Comparison of ENCODE assay signal across 8 mouse cellular contexts in genomic region chr16:87128230-87128629, GRCm38 (mm10).
DNase-seq lines count a peak whose midpoint lies in the region; ATAC-seq and TF ChIP-seq lines count a peak whose summit lies in the region.

No protein-coding gene starts in this region.

- H3K27ac ChIP-seq in gastrocnemius, adult 2 months, result peak overlapping the region; percentile 67
- no peak overlapping the region for H3K27ac ChIP-seq in heart, embryonic 12.5 days (ENCODE audit: poor library complexity, severe bottlenecking)

- H3K4me2 ChIP-seq in heart, embryonic 12.5 days, result peak overlapping the region; percentile 30; the same call in 1 of the 2 replicates

- no peaks in the 10 kb centered on the region for H3K9me3 ChIP-seq in heart, embryonic 12.5 days (replicated peaks)

- no peaks in the 10 kb centered on the region for H3K4me1 ChIP-seq in heart, embryonic 12.5 days (replicated peaks)

- H3K36me3 ChIP-seq in heart, embryonic 12.5 days, result no peaks in the 10 kb centered on the region

- no peaks in the 10 kb centered on the region for H3K27me3 ChIP-seq in heart, embryonic 12.5 days (replicated peaks)

- ATAC-seq in heart, embryonic 12.5 days (ENCODE audit: insufficient number of reproducible peaks, low FRiP score), result peak; percentile 36

- no peak for TF ChIP-seq CTCF in gastrocnemius, adult 2 months (IDR thresholded peaks at IDR 0.05)
- no peak for TF ChIP-seq CTCF in brain, embryonic 14.5 days (IDR thresholded peaks at IDR 0.05; ENCODE audit: borderline replicate concordance, extremely low read depth, insufficient read depth, insufficient read length)

- 57% methylated on average over 13 of the region's 13 CpGs for WGBS in heart, embryonic 12.5 days

- intact Hi-C loops in gastrocnemius, adult 2 months (cut with DNase I), result no loop called here

- H3K4me3 ChIP-seq in gastrocnemius, adult 2 months, result peak overlapping the region; percentile 23
- H3K4me3 ChIP-seq in heart, embryonic 12.5 days, result no peak overlapping the region

- no peak for TF ChIP-seq POLR2A in brain, embryonic 14.5 days (IDR thresholded peaks at IDR 0.05; ENCODE audit: borderline replicate concordance, extremely low read depth, insufficient read depth, insufficient read length, poor library complexity, severe bottlenecking)

- H3K9ac ChIP-seq in heart, embryonic 12.5 days, result no peak overlapping the region

- peak; percentile 34 for DNase-seq in gastrocnemius, adult 2 months
- no peak for DNase-seq in gastrocnemius, postnatal 4 days (ENCODE audit: low spot score in 2 of 2)
- DNase-seq in brain, embryonic 14.5 days (ENCODE audit: low read depth), result peak; percentile 80
- peak; percentile 63 for DNase-seq in kidney, postnatal 10 days
- peak; percentile 80 for DNase-seq in lung, postnatal 25 days (ENCODE audit: low spot score)
- DNase-seq in telencephalon, adult 2 months (ENCODE audit: low read depth, low spot score), result peak; percentile 24
- DNase-seq in adipocyte (ENCODE audit: low spot score), result no peak

Comparison
In these comparisons a context has a peak if more than half of its experiments do, and no peak if none do; other contexts are left out.
1. DNase-seq: peak in gastrocnemius, adult 2 months (single experiment), brain, embryonic 14.5 days (single experiment), kidney, postnatal 10 days (single experiment), lung, postnatal 25 days (single experiment) and telencephalon, adult 2 months (single experiment); none in gastrocnemius, postnatal 4 days (0 of 2) and adipocyte (single experiment).